Mouse (Mus musculus) forebrain, embryonic 10.5 days (tissue): ENCODE data around the gene Anxa1. TPM values are rescaled to one million over a fixed set of nuclear protein-coding genes. Genes with fewer than 3 reads are reported as not detected.

ENCODE experiments used
- DNase-seq: peaks from one replicate; pipeline ENCODE4 v3.0.0-alpha.2; 2017; ENCODE audit warnings: low spot score; ENCODE audit errors: extremely low spot score
- H3K27ac ChIP-seq: fragments of 300-500 bp; sonication (generic); 2 replicates; pipeline ENCODE4 v1.5.1; 2016; ENCODE audit warnings: mild to moderate bottlenecking
- H3K27me3 ChIP-seq: fragments of 300-500 bp; sonication (generic); 2 replicates; pipeline ENCODE4 v1.6.1; 2016; ENCODE audit warnings: mild to moderate bottlenecking; ENCODE audit not compliant: poor library complexity, severe bottlenecking
- H3K36me3 ChIP-seq: fragments of 300-500 bp; sonication (generic); replicated peaks from 2 replicates; pipeline ENCODE4 v1.6.1; 2016; ENCODE audit warnings: mild to moderate bottlenecking, moderate library complexity
- H3K4me1 ChIP-seq: fragments of 300-500 bp; sonication (generic); 2 replicates; pipeline ENCODE4 v1.6.1; 2016
- H3K4me3 ChIP-seq: fragments of 300-500 bp; sonication (generic); 2 replicates; pipeline ENCODE4 v1.5.1; 2016; ENCODE audit warnings: mild to moderate bottlenecking, moderate library complexity
- H3K9me3 ChIP-seq: fragments of 300-500 bp; sonication (generic); 2 replicates; pipeline ENCODE4 v1.6.1; 2016; ENCODE audit warnings: mild to moderate bottlenecking, moderate library complexity
- WGBS: fragments of 180-500 bp; shearing (Covaris S2); methylation state at CpG from one replicate; pipeline ENCODE4 v1.1.7; 2016; 5-methylcytosine and 5-hydroxymethylcytosine counted together
- polyA plus RNA-seq: library from polyadenylated mRNA; unstranded; fragments of >200 nt; fragmentation: Nextera tagmentation; extraction: Ambion mirVana; gene quantifications from 2 replicates; pipeline ENCODE4 v1.2.1, GENCODE M21; 2016

The Anxa1 gene
- polyA plus RNA-seq, 1 experiment from 2014 or later, result 0.88 TPM

- 85% methylated on average over 3 of the region's 3 CpGs for WGBS
- H3K9me3 ChIP-seq, result no peaks in the 10 kb centered on the region
- H3K36me3 ChIP-seq, result no peaks in the 10 kb centered on the region
Observed at GRCm38 (mm10) chr19:20401961-20402360, 11.2 kb upstream of the Anxa1 start.

GRCm38 (mm10) chr19:20399187-20399586, 8.4 kb upstream of the Anxa1 start:
- 84% methylated on average over 4 of the region's 4 CpGs for WGBS

More at GRCm38 (mm10) chr19:20401961-20402360, 11.2 kb upstream of the Anxa1 start:
- Histone ChIP-seq H3K4me1 (no peaks in the 10 kb centered on the region), H3K27me3 (no peaks in the 10 kb centered on the region), H3K27ac (no peak overlapping the region), H3K4me3 (no peak overlapping the region)
- no peak for DNase-seq

GRCm38 (mm10) chr19:20397092-20397491, 6.3 kb upstream of the Anxa1 start:
- no peak overlapping the region for H3K27ac ChIP-seq
- H3K36me3 ChIP-seq, result no peaks in the 10 kb centered on the region
- H3K4me3 ChIP-seq, result no peak overlapping the region
- WGBS, result 91% methylated on average over 1 of the region's 1 CpGs
- H3K4me1 ChIP-seq, result no peaks in the 10 kb centered on the region
- DNase-seq, result no peak
- no peaks in the 10 kb centered on the region for H3K27me3 ChIP-seq
- no peaks in the 10 kb centered on the region for H3K9me3 ChIP-seq

More at GRCm38 (mm10) chr19:20399187-20399586, 8.4 kb upstream of the Anxa1 start:
- Histone ChIP-seq H3K36me3 (no peaks in the 10 kb centered on the region), H3K27me3 (no peaks in the 10 kb centered on the region), H3K4me1 (no peaks in the 10 kb centered on the region), H3K27ac (no peak overlapping the region), H3K9me3 (no peaks in the 10 kb centered on the region), H3K4me3 (no peak overlapping the region)
- DNase-seq, result no peak

- Histone ChIP-seq H3K36me3 (no peaks in the 10 kb centered on the region), H3K4me3 (no peak overlapping the region), H3K9me3 (no peaks in the 10 kb centered on the region), H3K27ac (no peak overlapping the region), H3K27me3 (no peaks in the 10 kb centered on the region), H3K4me1 (no peaks in the 10 kb centered on the region)
- no peak for DNase-seq
- 82% methylated on average over 6 of the region's 6 CpGs for WGBS
Observed at GRCm38 (mm10) chr19:20393556-20394274, 3.0 kb upstream of the Anxa1 start.

- 78% methylated on average over 7 of the region's 7 CpGs for WGBS
- no peak overlapping the region for H3K27ac ChIP-seq
- H3K4me1 ChIP-seq, result no peaks in the 10 kb centered on the region
Observed at GRCm38 (mm10) chr19:20389723-20390122, 1.0 kb downstream of the Anxa1 start.

GRCm38 (mm10) chr19:20389245-20389644, 1.5 kb downstream of the Anxa1 start:
- H3K4me3 ChIP-seq, result no peak overlapping the region
- 89% methylated on average over 6 of the region's 6 CpGs for WGBS
- H3K27ac ChIP-seq, result no peak overlapping the region
- no peaks in the 10 kb centered on the region for H3K36me3 ChIP-seq
- no peaks in the 10 kb centered on the region for H3K4me1 ChIP-seq
- no peaks in the 10 kb centered on the region for H3K27me3 ChIP-seq
- DNase-seq, result no peak
- H3K9me3 ChIP-seq, result no peaks in the 10 kb centered on the region

More at GRCm38 (mm10) chr19:20389723-20390122, 1.0 kb downstream of the Anxa1 start:
- H3K27me3 ChIP-seq, result no peaks in the 10 kb centered on the region
- H3K9me3 ChIP-seq, result no peaks in the 10 kb centered on the region
- H3K36me3 ChIP-seq, result no peaks in the 10 kb centered on the region
- DNase-seq, result no peak
- no peak overlapping the region for H3K4me3 ChIP-seq

GRCm38 (mm10) chr19:20388276-20388675, 2.5 kb downstream of the Anxa1 start:
- H3K27me3 ChIP-seq, result no peaks in the 10 kb centered on the region
- H3K36me3 ChIP-seq, result no peaks in the 10 kb centered on the region
- no peaks in the 10 kb centered on the region for H3K9me3 ChIP-seq
- 78% methylated on average over 6 of the region's 6 CpGs for WGBS
- no peaks in the 10 kb centered on the region for H3K4me1 ChIP-seq
- no peak for DNase-seq
- no peak overlapping the region for H3K4me3 ChIP-seq
- H3K27ac ChIP-seq, result no peak overlapping the region

- Histone ChIP-seq H3K27ac (no peak overlapping the region), H3K36me3 (no peaks in the 10 kb centered on the region), H3K27me3 (no peaks in the 10 kb centered on the region), H3K4me3 (no peak overlapping the region), H3K4me1 (no peaks in the 10 kb centered on the region), H3K9me3 (no peaks in the 10 kb centered on the region)
- DNase-seq, result no peak
- 91% methylated on average over 2 of the region's 2 CpGs for WGBS
Observed at GRCm38 (mm10) chr19:20386296-20386695, 4.4 kb downstream of the Anxa1 start.

- no peak overlapping the region for H3K4me3 ChIP-seq
Observed at GRCm38 (mm10) chr19:20385645-20386044, 5.1 kb downstream of the Anxa1 start.

GRCm38 (mm10) chr19:20381207-20381752, 9.5 kb downstream of the Anxa1 start:
- Histone ChIP-seq H3K27me3 (no peaks in the 10 kb centered on the region), H3K27ac (no peak overlapping the region), H3K9me3 (no peaks in the 10 kb centered on the region), H3K4me1 (no peaks in the 10 kb centered on the region), H3K4me3 (no peak overlapping the region), H3K36me3 (no peaks in the 10 kb centered on the region)
- 81% methylated on average over 2 of the region's 2 CpGs for WGBS
- no peak for DNase-seq

More at GRCm38 (mm10) chr19:20385645-20386044, 5.1 kb downstream of the Anxa1 start:
- Histone ChIP-seq H3K4me1 (no peaks in the 10 kb centered on the region), H3K27me3 (no peaks in the 10 kb centered on the region), H3K36me3 (no peaks in the 10 kb centered on the region), H3K9me3 (no peaks in the 10 kb centered on the region), H3K27ac (no peak overlapping the region)
- DNase-seq, result no peak
- 89% methylated on average over 6 of the region's 6 CpGs for WGBS

- H3K27me3 ChIP-seq, result no peaks in the 10 kb centered on the region
- WGBS, result 90% methylated on average over 2 of the region's 2 CpGs
- no peak for DNase-seq
- no peaks in the 10 kb centered on the region for H3K36me3 ChIP-seq
- H3K27ac ChIP-seq, result no peak overlapping the region
- no peak overlapping the region for H3K4me3 ChIP-seq
- H3K4me1 ChIP-seq, result no peaks in the 10 kb centered on the region
- H3K9me3 ChIP-seq, result no peaks in the 10 kb centered on the region
Observed at GRCm38 (mm10) chr19:20370175-20370574, 20.6 kb downstream of the Anxa1 start.

- Histone ChIP-seq H3K4me3 (no peak overlapping the region), H3K27ac (no peak overlapping the region), H3K36me3 (no peaks in the 10 kb centered on the region), H3K27me3 (no peaks in the 10 kb centered on the region), H3K9me3 (no peaks in the 10 kb centered on the region), H3K4me1 (no peaks in the 10 kb centered on the region)
- 90% methylated on average over 5 of the region's 5 CpGs for WGBS
- no peak for DNase-seq
Observed at GRCm38 (mm10) chr19:20366571-20366970, 24.2 kb downstream of the Anxa1 start.

GRCm38 (mm10) chr19:20366010-20366409, 24.7 kb downstream of the Anxa1 start:
- Histone ChIP-seq H3K9me3 (no peaks in the 10 kb centered on the region), H3K4me1 (no peaks in the 10 kb centered on the region), H3K4me3 (no peak overlapping the region), H3K27ac (no peak overlapping the region), H3K36me3 (no peaks in the 10 kb centered on the region), H3K27me3 (no peaks in the 10 kb centered on the region)
- WGBS, result 93% methylated on average over 2 of the region's 2 CpGs
- DNase-seq, result no peak
